Mouse (Mus musculus): ENCODE results near the gene Gm14391.
"Not testable (repeated sequence)": the region's sequence is repeated elsewhere in the genome, so short reads cannot be mapped to it uniquely, and the experiment has no call there.

- TF ChIP-seq POLR2A, CTCF (IDR thresholded peaks at IDR 0.05; ENCODE audit: extremely low read depth, insufficient read depth, low read length): not testable (repeated sequence)
These were observed at the start of gene Gm14391 for GRCm38 (mm10) chr2:175206732-175207131.

All from cortical plate, adult 2 months (tissue).